Mouse (Mus musculus) central nervous system, embryonic 18 days (tissue): ENCODE measurements around the gene Methig1. TPM values are rescaled to one million over a fixed set of nuclear protein-coding genes. Genes with fewer than 3 reads are reported as not detected.

Source experiments
- polyA plus RNA-seq: library from polyadenylated mRNA; depleted of rRNA; stranded (reverse); fragments of >200 nt; gene quantifications from 2 replicates; pipeline ENCODE4 v1.2.3, GENCODE M21; 2012; rRNA removed

Gene Methig1
- not detected in 2 replicates for polyA plus RNA-seq

DNA sequence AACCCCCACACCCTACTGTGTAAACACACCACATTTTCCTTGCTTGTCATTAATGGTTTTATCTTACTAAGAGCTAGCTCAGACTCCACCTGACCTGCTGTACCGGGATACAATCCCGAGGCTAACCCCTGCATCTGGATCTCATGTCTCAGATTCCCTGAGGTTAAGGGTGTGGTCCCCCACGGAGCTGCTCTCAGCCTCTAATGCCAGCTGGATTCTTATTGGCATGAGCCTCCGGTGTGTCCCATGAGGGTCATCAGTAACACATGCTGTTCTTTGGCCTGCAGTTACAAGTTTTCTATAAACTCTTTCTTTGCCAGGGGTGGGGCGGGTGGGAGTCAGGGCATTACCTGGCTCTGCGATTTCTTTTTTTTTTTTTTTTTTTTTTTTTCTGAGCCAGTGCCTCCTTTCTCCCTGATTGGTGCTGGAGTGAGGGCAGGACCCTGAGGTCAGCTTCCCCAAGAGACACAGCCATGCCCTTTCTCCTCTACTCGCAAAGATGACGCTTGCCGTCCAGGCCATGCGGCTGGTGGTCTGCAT, at the start of gene Methig1, which contains the start of gene Mettl7a2:
Methig1 (plus strand) TSS at position 439 of the 540 bp plus-strand sequence.
Mettl7a2 (plus strand) TSS at position 490 of the 540 bp plus-strand sequence.

DNA sequence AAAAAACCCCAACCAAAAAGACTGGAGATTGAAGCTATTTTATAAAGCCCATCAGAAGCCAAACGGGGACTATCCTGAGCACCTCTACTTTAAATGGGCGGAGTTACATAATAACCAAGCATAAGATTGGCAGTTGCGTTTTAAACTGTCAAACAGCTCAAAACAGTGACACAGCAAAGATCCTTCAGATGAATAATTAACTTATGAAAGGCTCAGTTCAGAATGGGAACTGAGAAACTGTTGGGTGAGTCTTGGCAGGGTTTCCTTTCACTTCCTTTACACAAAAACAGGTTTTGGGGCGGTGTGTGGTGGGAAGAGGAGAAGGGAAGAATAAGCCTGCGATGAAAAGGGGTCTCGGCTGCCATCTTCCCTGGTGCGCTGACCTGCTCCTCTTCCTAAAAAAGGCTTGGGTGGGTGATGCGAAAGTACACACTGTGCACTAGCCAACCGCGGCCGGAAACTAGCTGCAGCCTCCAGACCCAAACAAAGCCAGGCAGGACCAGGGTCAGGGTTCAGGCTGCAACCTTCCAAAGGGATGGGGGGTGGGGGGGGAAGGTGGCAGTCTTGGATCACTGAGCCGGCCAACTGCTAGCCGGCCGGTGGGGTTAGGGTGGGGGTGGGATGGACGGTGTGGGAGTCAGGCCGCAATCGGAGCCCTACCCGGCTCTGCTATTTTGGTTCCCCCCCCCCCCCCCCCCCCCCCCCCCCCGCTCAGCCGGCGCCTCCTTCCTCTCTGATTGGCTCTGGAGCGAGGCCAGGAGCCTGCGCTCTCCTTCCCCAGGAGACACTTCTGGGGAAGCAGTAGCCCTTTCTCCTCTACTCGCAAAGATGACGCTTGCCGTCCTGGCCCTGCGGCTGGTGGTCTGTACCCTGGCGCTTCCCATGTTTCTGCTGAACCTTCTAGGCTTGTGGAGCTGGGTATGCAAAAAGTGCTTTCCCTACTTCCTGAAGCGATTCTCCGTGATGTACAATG, 48.6 kb upstream of the Methig1 start, which contains the start of gene Mettl7a1:
Mettl7a1 (plus strand) TSS at position 122 of the 973 bp plus-strand sequence.

GRCm38 (mm10) chr15:100334629-100335028, 18.3 kb upstream of the Methig1 start, which contains the start of gene Mettl7a3:
TSS of gene Mettl7a3 (plus strand) at chr15:100334929.

DNA sequence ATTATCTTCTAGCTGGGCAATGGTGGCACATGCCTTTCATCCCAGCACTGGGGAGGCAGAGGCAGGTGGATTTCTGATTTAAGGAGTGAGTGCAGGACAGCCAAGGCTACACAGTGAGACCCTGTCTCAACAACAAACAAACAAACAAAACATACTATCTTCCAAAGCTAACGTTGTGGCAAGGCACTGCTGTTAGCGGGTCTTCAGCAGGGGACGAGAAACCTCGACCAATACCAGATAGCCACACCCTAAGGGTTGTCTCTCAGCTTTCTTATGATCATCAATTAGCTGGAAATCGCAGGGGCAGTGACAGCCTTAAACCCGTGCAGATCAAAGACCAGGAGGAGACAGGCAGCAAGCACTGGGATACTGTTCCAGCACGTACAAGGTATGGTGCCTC, 11.3 kb downstream of the Methig1 start, which contains the start of gene Higd1c:
Higd1c (plus strand) TSS at position 301 of the 400 bp plus-strand sequence.

DNA sequence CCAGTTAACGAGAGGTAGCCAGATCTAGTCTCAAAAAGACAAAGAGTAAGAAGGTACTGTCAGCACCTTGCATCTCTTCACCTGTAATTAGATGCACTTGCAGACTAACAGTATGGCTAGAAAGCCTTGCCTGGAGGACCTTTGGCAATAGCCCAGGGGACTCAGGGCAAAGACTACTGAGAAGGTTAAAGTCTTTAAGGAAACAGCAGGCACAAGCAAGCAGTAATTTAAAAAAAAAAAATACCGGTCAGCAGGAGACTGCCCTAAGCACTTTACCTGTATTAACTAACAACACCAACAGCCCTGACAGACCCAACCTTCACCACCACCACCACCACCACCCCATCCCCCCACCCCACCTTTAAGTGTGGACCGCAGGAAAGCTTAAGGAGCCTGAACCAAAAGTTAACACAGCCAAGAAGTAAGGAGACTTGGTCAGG, 68.8 kb downstream of the Methig1 start, which contains the start of gene Gm5475:
Gm5475 (plus strand) TSS at position 390 of the 440 bp plus-strand sequence.

DNA sequence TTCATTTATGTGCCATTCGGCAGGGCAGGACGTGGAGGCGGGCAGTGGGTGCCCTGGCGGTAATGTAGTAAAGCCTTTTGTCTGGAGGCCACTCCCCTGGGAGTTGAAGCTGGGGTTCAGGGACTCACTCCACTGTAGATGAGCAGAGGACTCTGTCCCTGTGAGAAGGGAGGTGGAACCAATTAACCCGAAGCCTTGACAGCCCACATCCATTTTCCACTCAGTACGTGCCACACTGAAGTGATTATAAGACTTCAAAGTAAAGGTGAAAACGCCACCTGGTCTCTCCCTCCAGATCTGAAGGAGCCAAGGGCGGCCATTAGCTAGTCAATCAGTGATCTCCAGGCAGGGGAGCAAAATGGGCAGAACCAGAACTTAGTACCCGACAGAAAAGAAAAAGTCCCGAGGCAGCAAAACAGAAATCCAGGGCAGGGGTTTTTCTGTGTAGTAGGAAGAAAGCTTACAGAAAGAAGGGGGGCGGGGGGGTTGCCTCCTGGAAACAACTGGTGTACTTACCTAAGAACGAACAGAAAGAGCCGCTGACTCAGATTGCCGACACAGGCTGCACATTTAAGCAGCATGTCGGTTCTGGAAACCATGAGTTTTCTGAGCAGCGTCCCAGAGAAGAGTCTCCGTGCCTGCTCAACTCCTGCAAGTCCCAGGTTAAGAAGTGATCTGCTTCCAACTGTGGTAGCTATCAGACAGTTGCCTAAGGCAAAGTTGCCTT, 71.6 kb downstream of the Methig1 start, which contains the start of gene Slc11a2:
Slc11a2 (minus strand) TSS at position 677 of the 727 bp plus-strand sequence.

Other genes with a start within 250 kb of the Methig1 start
- 11.9 and 12.7 TPM in 2 replicates for gene Atf1, start 125.3 kb upstream of the Methig1 start, polyA plus RNA-seq
- gene Tmprss12, start 72.3 kb upstream of the Methig1 start, polyA plus RNA-seq = not detected in 2 replicates
- gene Mettl7a1, start 49.0 kb upstream of the Methig1 start, polyA plus RNA-seq = 10.0 and 10.4 TPM in 2 replicates
- gene Mettl7a3, start 18.2 kb upstream of the Methig1 start, polyA plus RNA-seq = 0.05 and 0.09 TPM in 2 replicates
- not detected in 2 replicates for gene Mettl7a2, start 51 bp downstream of the Methig1 start, polyA plus RNA-seq
- not detected in 2 replicates for gene Higd1c, start 11.4 kb downstream of the Methig1 start, polyA plus RNA-seq
- gene Gm5475, start 69.0 kb downstream of the Methig1 start, polyA plus RNA-seq = 0.03 TPM in 1 of 2 replicates, not detected in the other
- 43.8 and 44.8 TPM in 2 replicates for gene Slc11a2, start 71.9 kb downstream of the Methig1 start, polyA plus RNA-seq
- gene Letmd1, start 115.9 kb downstream of the Methig1 start, polyA plus RNA-seq = 82.2 and 85.7 TPM in 2 replicates
- 36.0 and 37.7 TPM in 2 replicates for gene Csrnp2, start 142.3 kb downstream of the Methig1 start, polyA plus RNA-seq
- gene Tfcp2, start 198.9 kb downstream of the Methig1 start, polyA plus RNA-seq = 26.2 and 26.5 TPM in 2 replicates
- 69.9 and 81.7 TPM in 2 replicates for gene Pou6f1, start 246.8 kb downstream of the Methig1 start, polyA plus RNA-seq